In genomic region chr8:13644155-13644554, GRCm38 (mm10) we compare ENCODE assay signal across 8 mouse cellular contexts. TPM values are rescaled to one million over a fixed set of nuclear protein-coding genes. Genes with fewer than 3 reads are reported as not detected.
A peak's percentile ranks its signal among the peaks of the same experiment; 100 is the strongest.
DNase-seq lines count a peak whose midpoint lies in the region; ATAC-seq and TF ChIP-seq lines count a peak whose summit lies in the region.

No protein-coding gene starts in this region.

- 5% methylated on average over 6 of the region's 6 CpGs for WGBS in kidney, embryonic 16.5 days
- WGBS in macrophage (ENCODE audit: missing documents): 6% methylated on average over 6 of the region's 6 CpGs

- no peaks in the 10 kb centered on the region for H3K27me3 ChIP-seq in kidney, embryonic 16.5 days (ENCODE audit: insufficient read depth, low read length)

- 0 out of 2 replicates have a peak, but pooled peaks have one; percentile 5 for TF ChIP-seq CTCF in layer of hippocampus, adult 2 months (conservative IDR thresholded peaks at IDR 0.05)

- H3K9me3 ChIP-seq in kidney, embryonic 16.5 days (ENCODE audit: low read length): no peaks in the 10 kb centered on the region

- no peak overlapping the region; the same call in 1 of the 2 replicates for H3K4me2 ChIP-seq in kidney, embryonic 16.5 days (replicated peaks; ENCODE audit: low read depth, low read length)

- H3K27ac ChIP-seq in layer of hippocampus, adult 2 months: peak overlapping the region; percentile 75
- peak overlapping the region; percentile 71; the same call in 1 of the 2 replicates for H3K27ac ChIP-seq in kidney, embryonic 16.5 days (ENCODE audit: low read length)
- H3K27ac ChIP-seq in macrophage: peak overlapping the region; percentile 79

- ATAC-seq in kidney, embryonic 16.5 days (ENCODE audit: low FRiP score, low TSS enrichment): peak; percentile 21; the same call in 1 of the 2 replicates

- no peaks in the 10 kb centered on the region for H3K36me3 ChIP-seq in kidney, embryonic 16.5 days (ENCODE audit: insufficient read depth, low read length)
- H3K36me3 ChIP-seq in macrophage (ENCODE audit: inconsistent target): no peaks in the 10 kb centered on the region

- DNase-seq in layer of hippocampus, adult 2 months (ENCODE audit: low spot score in 2 of 2): peak in 1 of 2 experiments; percentile 54
- DNase-seq in layer of hippocampus, adult 9-10 months (ENCODE audit: low spot score): no peak
- DNase-seq in cerebellum, postnatal 36 days: peak; percentile 49 to 58
- DNase-seq in heart, adult 18-20 months: peak; percentile 70 to 82
- no peak for DNase-seq in yolk sac, embryonic 10.5 days (ENCODE audit: low spot score)
- DNase-seq in natural killer cell, adult 2 months (ENCODE audit: low spot score in 2 of 2): no peak

- H3K79me2 ChIP-seq in macrophage (ENCODE audit: inconsistent target): peaks cover 98% of the 10 kb centered on the region

- no peak overlapping the region for H3K4me3 ChIP-seq in layer of hippocampus, adult 2 months
- H3K4me3 ChIP-seq in kidney, embryonic 16.5 days (ENCODE audit: low read length): no peak overlapping the region
- H3K4me3 ChIP-seq in macrophage (ENCODE audit: inconsistent target): no peak overlapping the region

- H3K9ac ChIP-seq in kidney, embryonic 16.5 days (replicated peaks; ENCODE audit: low read length): no peak overlapping the region

- H3K4me1 ChIP-seq in kidney, embryonic 16.5 days (ENCODE audit: insufficient read depth, low read length): peaks cover 49% of the 10 kb centered on the region

RNA-seq across cellular contexts. Expression of gene Rasa3, which starts 33.2 kb away (rescaled TPM):
- total RNA-seq in layer of hippocampus, adult 2 months (2021): 10 to 100 TPM; 62.8 to 63.4 TPM
- 10 to 100 TPM; 11.2 to 14.0 TPM for total RNA-seq in heart, adult 18-20 months (2021)
- polyA plus RNA-seq in kidney, embryonic 16.5 days (2015; fragmentation: Nextera tagmentation; extraction: Ambion mirVana): 23.8 and 28.2 TPM in 2 replicates
- 100 to 1,000 TPM in 19 of 26 experiments, 10 to 100 TPM in 7; 24.5 to 267 (median 142) TPM for total RNA-seq in macrophage (2018; cell fraction: chromatin; rRNA removed)
- 100 to 1,000 TPM in 7 of 26 experiments, 10 to 100 TPM in 19; 56.4 to 109 (median 82.5) TPM for total RNA-seq in macrophage (2018; cell fraction: cytosol; rRNA removed)
- 100 to 1,000 TPM in 12 of 26 experiments, 10 to 100 TPM in 14; 30.1 to 198 (median 99.8) TPM for total RNA-seq in macrophage (2018; cell fraction: nucleus; rRNA removed)
- polyA plus RNA-seq in macrophage (2018): 72.6 to 95.1 TPM (median 88.3 TPM) in 3 replicates

Comparison
In these comparisons a context has a peak if more than half of its experiments do, and no peak if none do; other contexts are left out.
1. DNase-seq: peak in cerebellum, postnatal 36 days (2 of 2) and heart, adult 18-20 months (2 of 2); none in layer of hippocampus, adult 9-10 months (single experiment), yolk sac, embryonic 10.5 days (single experiment) and natural killer cell, adult 2 months (0 of 2).
2. RNA of gene Rasa3, which starts 33.2 kb away (total RNA-seq): 62.8 to 63.4 TPM in layer of hippocampus, adult 2 months; 11.2 to 14.0 TPM in heart, adult 18-20 months; every median in the first group is over 4 times any median in the second.
3. Peak in every context shown above with its lines, with median percentiles within 50 percentile points of each other: H3K27ac ChIP-seq.